Mouse (Mus musculus) stomach, embryonic 16.5 days (tissue): ENCODE measurements around the gene Olfr329-ps. TPM values are rescaled to one million over a fixed set of nuclear protein-coding genes. Genes with fewer than 3 reads are reported as not detected.
"Not testable (repeated sequence)": the region's sequence is repeated elsewhere in the genome, so short reads cannot be mapped to it uniquely, and the experiment has no call there.

Experiments
- ATAC-seq: fragments of 200-750 bp; cut with Nextera tagmentation; 2 replicates; pipeline ENCODE4 v1.8.0; 2017; ENCODE audit warnings: moderate number of reproducible peaks, moderate TSS enrichment; ENCODE audit not compliant: insufficient read depth, low FRiP score
- H3K27ac ChIP-seq: fragments of 300-500 bp; sonication (generic); 2 replicates; pipeline ENCODE4 v1.5.1; 2014; ENCODE audit warnings: low read length
- H3K27me3 ChIP-seq: fragments of 300-500 bp; sonication (generic); 2 replicates; pipeline ENCODE4 v1.6.1; 2014; ENCODE audit warnings: low read length, control low read depth, mixed read lengths; ENCODE audit not compliant: control insufficient read depth, insufficient read depth
- H3K36me3 ChIP-seq: fragments of 300-500 bp; sonication (generic); 2 replicates; pipeline ENCODE4 v1.6.1; 2014; ENCODE audit warnings: low read length; ENCODE audit not compliant: control insufficient read depth, insufficient read depth
- H3K4me1 ChIP-seq: fragments of 300-500 bp; sonication (generic); 2 replicates; pipeline ENCODE4 v1.6.1; 2014; ENCODE audit warnings: low read length, control low read depth, mixed read lengths; ENCODE audit not compliant: control insufficient read depth, insufficient read depth
- H3K4me2 ChIP-seq: fragments of 300-500 bp; sonication (generic); 2 replicates; pipeline ENCODE4 v1.6.1; 2014; ENCODE audit warnings: low read depth, low read length, mixed read lengths
- H3K4me3 ChIP-seq: fragments of 300-500 bp; sonication (generic); replicated peaks from 2 replicates; pipeline ENCODE4 v1.5.1; 2014; ENCODE audit warnings: mild to moderate bottlenecking, low read length
- H3K9ac ChIP-seq: fragments of 300-500 bp; sonication (generic); 2 replicates; pipeline ENCODE4 v1.6.1; 2014; ENCODE audit warnings: low read length
- H3K9me3 ChIP-seq: fragments of 300-500 bp; sonication (generic); replicated peaks from 2 replicates; pipeline ENCODE4 v1.6.1; 2016; ENCODE audit warnings: low read length, control low read depth; ENCODE audit not compliant: control insufficient read depth
- WGBS: fragments of 180-500 bp; shearing (Covaris S2); extraction: QIAGEN DNeasy Blood & Tissue Kit; methylation state at CpG from one replicate; pipeline ENCODE4 v1.1.7; 2014; 5-methylcytosine and 5-hydroxymethylcytosine counted together
- polyA plus RNA-seq: library from polyadenylated mRNA; unstranded; fragments of >200 nt; fragmentation: Nextera tagmentation; extraction: Ambion mirVana; gene quantifications from 2 replicates; pipeline ENCODE4 v1.2.1, GENCODE M21; 2015

Gene Olfr329-ps
- not detected in 2 replicates for polyA plus RNA-seq

DNA sequence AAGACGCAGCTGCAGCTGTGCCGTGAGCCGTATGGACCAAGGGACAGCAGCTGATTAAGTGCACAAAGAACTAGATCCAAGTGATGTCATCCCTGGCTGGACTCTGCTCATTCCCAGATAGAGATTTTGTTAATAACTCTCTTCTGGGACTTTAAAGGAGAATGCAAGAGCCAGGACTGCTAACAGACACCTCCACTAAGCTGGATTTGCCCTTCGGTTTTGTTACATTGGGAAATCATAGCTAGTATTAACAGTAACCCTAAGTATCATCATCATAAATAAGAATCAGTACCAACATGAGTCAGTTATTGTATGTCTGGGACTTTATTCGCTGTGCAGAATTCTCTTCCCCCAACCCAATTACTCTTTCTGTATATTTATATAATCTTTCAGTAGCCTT, at the start of gene Olfr329-ps:
TSS of gene Olfr329-ps (minus strand) at position 101 of the 400 bp plus-strand sequence.
- no peak within 1 kb of the TSS for H3K27ac ChIP-seq
- no peaks in the 10 kb centered on the region for H3K36me3 ChIP-seq
- no peaks in the 10 kb centered on the region for H3K27me3 ChIP-seq
- no peak within 1 kb of the TSS for H3K4me2 ChIP-seq
- H3K9ac ChIP-seq, result no peak within 1 kb of the TSS
- H3K4me3 ChIP-seq, result no peak within 1 kb of the TSS
- 71% methylated on average over 5 of the region's 5 CpGs for WGBS
- no peaks in the 10 kb centered on the region for H3K4me1 ChIP-seq
- no peaks in the 10 kb centered on the region for H3K9me3 ChIP-seq
- ATAC-seq, result no peak

DNA sequence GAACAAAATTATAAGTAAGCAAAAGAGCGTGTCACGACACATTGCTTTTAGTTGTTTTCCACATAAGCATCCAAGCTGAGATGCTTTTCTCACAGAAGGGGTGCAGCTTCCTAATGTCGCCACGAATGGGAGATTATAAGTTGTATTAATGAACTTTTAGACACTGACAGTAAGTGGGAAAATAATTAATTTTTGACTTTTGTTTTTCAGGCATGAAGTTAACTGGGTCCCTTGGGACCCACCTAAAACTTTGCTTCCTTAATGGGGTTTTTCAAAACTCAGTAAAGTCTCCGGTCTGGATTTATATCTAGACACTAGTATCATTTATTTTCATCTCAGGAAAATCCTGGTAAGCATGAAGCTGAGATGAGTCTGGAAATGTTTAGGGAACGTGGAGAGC, 48.6 kb upstream of the Olfr329-ps start, which contains the start of gene Olfr324:
TSS of gene Olfr324 (plus strand) at position 301 of the 400 bp plus-strand sequence.
- WGBS, result 76% methylated on average over 6 of the region's 6 CpGs
- Histone ChIP-seq H3K4me2 (no peak within 1 kb of the TSS), H3K27me3 (no peaks in the 10 kb centered on the region), H3K9ac (no peak within 1 kb of the TSS), H3K4me3 (no peak within 1 kb of the TSS), H3K4me1 (no peaks in the 10 kb centered on the region), H3K27ac (no peak within 1 kb of the TSS), H3K36me3 (no peaks in the 10 kb centered on the region), H3K9me3 (no peaks in the 10 kb centered on the region)
- ATAC-seq, result no peak

DNA sequence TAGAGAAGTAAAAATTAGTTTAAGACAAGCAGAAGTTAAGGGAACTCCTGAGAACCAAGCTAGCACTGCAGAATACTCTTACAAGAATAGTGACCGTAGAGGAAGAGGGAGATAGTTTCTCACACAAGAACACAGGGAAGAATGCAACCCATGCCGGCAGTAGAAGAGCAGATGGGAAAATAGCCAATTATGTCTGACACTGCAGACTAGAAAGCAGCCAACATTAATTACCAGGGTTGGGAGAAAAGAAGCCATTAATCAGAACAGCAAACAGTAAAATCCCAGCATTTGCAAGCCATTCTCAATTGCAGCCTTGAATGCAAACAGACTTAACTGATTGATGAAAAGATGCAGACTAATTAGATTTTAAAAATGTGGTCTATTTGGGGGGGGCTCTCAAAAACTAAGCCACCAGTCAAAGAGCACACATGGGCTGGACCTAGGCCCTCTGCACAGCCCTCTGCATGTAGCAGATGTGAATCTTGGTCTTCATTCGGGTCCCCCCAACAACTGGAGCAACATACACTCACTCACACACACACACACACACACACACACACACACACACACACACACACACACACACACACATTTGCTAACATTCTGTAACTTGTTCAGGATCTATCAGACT, 42.5 kb upstream of the Olfr329-ps start:
- no peak overlapping the region for H3K4me3 ChIP-seq
- no peak overlapping the region for H3K4me2 ChIP-seq
- no peak overlapping the region for H3K9ac ChIP-seq
- H3K9me3 ChIP-seq, result no peaks in the 10 kb centered on the region
- H3K36me3 ChIP-seq, result no peaks in the 10 kb centered on the region
- no peaks in the 10 kb centered on the region for H3K27me3 ChIP-seq
- no peak for ATAC-seq
- no peaks in the 10 kb centered on the region for H3K4me1 ChIP-seq
- 45% methylated on average over 3 of the region's 3 CpGs for WGBS
- H3K27ac ChIP-seq, result no peak overlapping the region

DNA sequence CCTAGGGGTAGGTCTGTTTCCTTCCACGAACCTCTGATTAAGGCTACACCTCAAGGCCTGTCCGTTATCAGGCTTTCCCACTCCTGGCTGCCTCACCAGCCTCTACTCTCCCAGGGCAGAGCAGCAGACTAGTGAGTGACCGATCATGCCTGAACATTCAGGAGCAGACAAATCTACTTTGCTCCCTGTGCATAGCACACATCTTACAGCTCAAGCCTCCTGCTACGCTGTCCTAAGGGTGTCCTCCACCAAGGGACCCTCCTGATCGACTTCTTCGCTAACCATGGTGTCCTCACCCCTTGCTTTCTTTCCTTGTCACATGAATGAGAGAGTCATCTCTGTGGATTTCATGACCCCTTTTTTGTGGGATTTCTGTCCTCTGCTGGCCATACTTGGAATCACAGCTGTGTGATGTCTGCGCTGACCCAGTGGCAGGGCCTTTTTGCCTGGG, 41.7 kb upstream of the Olfr329-ps start:
- no peaks in the 10 kb centered on the region for H3K27me3 ChIP-seq
- H3K4me1 ChIP-seq, result no peaks in the 10 kb centered on the region
- no peak for ATAC-seq
- no peak overlapping the region for H3K9ac ChIP-seq
- no peak overlapping the region for H3K4me2 ChIP-seq
- H3K36me3 ChIP-seq, result no peaks in the 10 kb centered on the region
- H3K27ac ChIP-seq, result no peak overlapping the region
- 67% methylated on average over 7 of the region's 7 CpGs for WGBS
- H3K4me3 ChIP-seq, result no peak overlapping the region
- no peaks in the 10 kb centered on the region for H3K9me3 ChIP-seq

DNA sequence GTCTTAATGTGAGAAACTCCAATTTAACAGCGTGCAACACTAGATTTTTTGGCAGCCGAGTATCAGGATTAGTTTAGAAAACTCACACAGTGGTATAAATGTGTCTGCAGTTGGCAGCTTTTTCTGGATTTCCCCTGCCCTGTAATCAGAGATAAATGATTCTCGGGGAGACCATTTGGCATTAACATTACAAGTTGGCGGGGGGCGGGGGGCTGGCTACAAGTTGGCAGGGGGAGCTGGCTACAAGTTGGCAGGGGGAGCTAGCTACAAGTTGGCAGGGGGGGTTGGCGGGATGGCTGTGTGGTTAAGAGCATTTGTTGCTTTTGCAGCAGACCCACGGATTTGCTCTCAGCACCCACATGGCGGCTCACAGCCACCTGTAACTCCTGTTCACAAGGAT, 32.4 kb upstream of the Olfr329-ps start:
- no peaks in the 10 kb centered on the region for H3K9me3 ChIP-seq
- no peak overlapping the region for H3K4me3 ChIP-seq
- no peak for ATAC-seq
- 65% methylated on average over 8 of the region's 8 CpGs for WGBS
- H3K9ac ChIP-seq, result no peak overlapping the region
- H3K4me1 ChIP-seq, result no peaks in the 10 kb centered on the region
- H3K27me3 ChIP-seq, result no peaks in the 10 kb centered on the region
- no peak overlapping the region for H3K27ac ChIP-seq
- no peaks in the 10 kb centered on the region for H3K36me3 ChIP-seq
- no peak overlapping the region for H3K4me2 ChIP-seq

DNA sequence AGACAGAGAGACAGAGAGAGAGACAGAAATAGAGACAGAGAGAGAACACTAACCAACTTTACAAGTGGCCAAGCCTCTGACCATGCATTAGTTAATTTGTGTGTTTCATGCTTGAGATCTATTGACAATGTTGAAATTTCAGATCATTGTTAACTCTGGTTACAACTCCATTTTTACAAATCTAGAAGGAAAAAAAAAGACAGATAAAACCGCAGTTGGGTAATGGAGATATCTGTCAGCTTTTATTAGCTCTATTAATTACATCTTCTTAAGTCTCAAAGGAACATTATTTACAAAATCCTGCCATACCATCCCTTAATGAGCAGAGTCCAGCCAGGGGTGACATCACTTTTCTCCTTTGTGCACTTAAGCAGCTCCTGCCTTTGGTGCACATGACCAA, 31.2 kb upstream of the Olfr329-ps start, which contains the start of gene Olfr325:
TSS of gene Olfr325 (plus strand) at position 301 of the 400 bp plus-strand sequence.
- ATAC-seq, result no peak
- no peaks in the 10 kb centered on the region for H3K9me3 ChIP-seq
- H3K27ac ChIP-seq, result no peak within 1 kb of the TSS
- H3K4me2 ChIP-seq, result no peak within 1 kb of the TSS
- no peaks in the 10 kb centered on the region for H3K4me1 ChIP-seq
- H3K36me3 ChIP-seq, result no peaks in the 10 kb centered on the region
- no peak within 1 kb of the TSS for H3K9ac ChIP-seq
- no peak within 1 kb of the TSS for H3K4me3 ChIP-seq
- no peaks in the 10 kb centered on the region for H3K27me3 ChIP-seq
- WGBS, result 49% methylated on average over 1 of the region's 1 CpGs

DNA sequence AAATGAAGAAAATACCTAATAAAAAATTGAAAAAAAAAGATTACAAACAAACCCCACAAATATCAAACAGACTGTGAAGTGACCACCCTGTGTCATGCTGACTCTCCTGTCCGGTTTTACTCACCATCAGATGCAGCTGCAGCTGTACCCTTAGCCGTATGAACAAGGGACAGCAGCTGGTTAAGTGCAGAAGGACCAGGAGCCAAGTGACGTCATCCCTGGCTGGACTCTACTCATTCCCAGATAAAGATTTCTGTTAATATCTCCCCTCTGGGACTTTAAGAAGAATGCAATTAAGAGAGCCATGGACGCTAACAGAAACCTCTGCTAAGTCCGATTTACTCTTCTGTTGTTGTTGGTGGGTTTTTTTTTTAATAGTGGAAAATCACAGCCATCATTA, 24.2 kb upstream of the Olfr329-ps start, which contains the start of gene Olfr224:
TSS of gene Olfr224 (minus strand) at position 149 of the 400 bp plus-strand sequence.
- ATAC-seq, result no peak
- WGBS, result 63% methylated on average over 5 of the region's 5 CpGs

DNA sequence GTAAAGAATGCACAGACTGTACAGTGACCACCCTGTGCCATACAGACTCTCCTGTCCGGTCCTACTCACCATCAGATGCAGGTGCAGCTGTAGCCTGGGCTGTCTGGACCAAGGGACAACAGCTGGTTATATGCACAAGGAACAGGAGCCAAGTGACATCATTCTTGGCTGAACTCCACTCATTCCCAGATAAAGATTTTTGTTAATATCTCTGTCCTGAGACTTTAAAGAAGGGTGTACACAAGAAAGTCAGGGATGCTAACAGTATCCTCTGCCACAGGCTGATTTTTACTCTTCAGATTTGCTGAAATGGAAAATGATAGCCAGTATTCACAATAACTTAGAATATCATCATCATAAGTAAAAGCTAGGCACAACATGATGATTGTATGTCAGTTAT, 9.3 kb upstream of the Olfr329-ps start, which contains the start of gene Olfr328:
TSS of gene Olfr328 (minus strand) at position 101 of the 400 bp plus-strand sequence.
- Histone ChIP-seq H3K4me1 (no peaks in the 10 kb centered on the region), H3K9me3 (no peaks in the 10 kb centered on the region), H3K27me3 (no peaks in the 10 kb centered on the region), H3K9ac (no peak within 1 kb of the TSS), H3K4me2 (no peak within 1 kb of the TSS), H3K4me3 (no peak within 1 kb of the TSS), H3K36me3 (no peaks in the 10 kb centered on the region), H3K27ac (no peak within 1 kb of the TSS)
- 80% methylated on average over 1 of the region's 1 CpGs for WGBS
- no peak for ATAC-seq

More for the DNA sequence above, 24.2 kb upstream of the Olfr329-ps start, which contains the start of gene Olfr224:
- no peak within 1 kb of the TSS for H3K27ac ChIP-seq
- no peaks in the 10 kb centered on the region for H3K9me3 ChIP-seq
- H3K4me2 ChIP-seq, result no peak within 1 kb of the TSS
- no peaks in the 10 kb centered on the region for H3K36me3 ChIP-seq
- no peak within 1 kb of the TSS for H3K9ac ChIP-seq
- H3K27me3 ChIP-seq, result no peaks in the 10 kb centered on the region
- H3K4me3 ChIP-seq, result no peak within 1 kb of the TSS
- H3K4me1 ChIP-seq, result no peaks in the 10 kb centered on the region

DNA sequence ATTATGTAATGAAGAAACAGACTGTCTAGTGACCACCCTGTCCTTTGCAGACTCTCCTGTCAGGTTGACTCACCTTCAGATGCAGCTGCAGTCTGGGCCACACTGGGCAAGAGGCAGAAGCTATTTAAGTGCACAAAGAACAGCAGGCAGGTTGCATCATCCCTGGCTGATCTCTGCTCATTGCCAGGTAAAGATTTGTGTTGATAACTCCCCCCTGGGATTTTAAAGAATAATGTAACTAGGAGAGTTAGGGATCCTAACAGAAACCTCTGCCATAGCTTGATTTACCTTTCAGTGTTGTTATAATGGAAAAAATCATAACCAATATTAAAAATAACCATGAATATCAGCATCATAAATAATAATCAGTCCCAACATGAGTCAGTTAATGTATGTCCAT, 11.5 kb downstream of the Olfr329-ps start, which contains the start of gene Olfr330:
TSS of gene Olfr330 (minus strand) at position 101 of the 400 bp plus-strand sequence.
- not testable (repeated sequence) for H3K9me3 ChIP-seq, H3K27me3 ChIP-seq, H3K4me1 ChIP-seq, H3K27ac ChIP-seq, H3K4me2 ChIP-seq, H3K4me3 ChIP-seq, H3K36me3 ChIP-seq, ATAC-seq, H3K9ac ChIP-seq
